Mouse (Mus musculus): ENCODE measurements around the gene Ermap. TPM values are rescaled to one million over a fixed set of nuclear protein-coding genes. Genes with fewer than 3 reads are reported as not detected.

Ermap gene
- polyA plus RNA-seq (2012; rRNA removed): 185 and 211 TPM in 2 replicates

DNA sequence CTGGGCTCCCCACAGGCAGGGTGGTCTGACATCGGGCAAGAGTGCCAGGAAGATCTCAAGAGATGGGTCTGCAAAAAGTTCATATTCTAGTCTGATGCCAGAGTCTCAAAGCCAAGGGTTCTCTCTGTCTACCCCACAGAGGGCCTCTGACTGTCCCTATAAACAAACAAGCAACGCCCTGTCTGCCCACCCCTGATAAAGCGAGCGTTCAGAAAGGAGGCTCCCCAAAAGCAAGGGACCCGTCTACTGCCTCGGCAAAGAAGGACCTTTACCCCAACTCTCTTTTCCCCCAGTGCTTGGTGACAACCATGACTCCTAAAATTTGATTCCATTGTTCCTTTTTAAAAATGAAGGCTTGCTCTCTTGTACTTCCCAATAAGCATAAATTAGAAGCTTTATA is at the start of gene Ermap:
Gene Ermap (minus strand): TSS at position 148 of the 400 bp plus-strand sequence.

DNA sequence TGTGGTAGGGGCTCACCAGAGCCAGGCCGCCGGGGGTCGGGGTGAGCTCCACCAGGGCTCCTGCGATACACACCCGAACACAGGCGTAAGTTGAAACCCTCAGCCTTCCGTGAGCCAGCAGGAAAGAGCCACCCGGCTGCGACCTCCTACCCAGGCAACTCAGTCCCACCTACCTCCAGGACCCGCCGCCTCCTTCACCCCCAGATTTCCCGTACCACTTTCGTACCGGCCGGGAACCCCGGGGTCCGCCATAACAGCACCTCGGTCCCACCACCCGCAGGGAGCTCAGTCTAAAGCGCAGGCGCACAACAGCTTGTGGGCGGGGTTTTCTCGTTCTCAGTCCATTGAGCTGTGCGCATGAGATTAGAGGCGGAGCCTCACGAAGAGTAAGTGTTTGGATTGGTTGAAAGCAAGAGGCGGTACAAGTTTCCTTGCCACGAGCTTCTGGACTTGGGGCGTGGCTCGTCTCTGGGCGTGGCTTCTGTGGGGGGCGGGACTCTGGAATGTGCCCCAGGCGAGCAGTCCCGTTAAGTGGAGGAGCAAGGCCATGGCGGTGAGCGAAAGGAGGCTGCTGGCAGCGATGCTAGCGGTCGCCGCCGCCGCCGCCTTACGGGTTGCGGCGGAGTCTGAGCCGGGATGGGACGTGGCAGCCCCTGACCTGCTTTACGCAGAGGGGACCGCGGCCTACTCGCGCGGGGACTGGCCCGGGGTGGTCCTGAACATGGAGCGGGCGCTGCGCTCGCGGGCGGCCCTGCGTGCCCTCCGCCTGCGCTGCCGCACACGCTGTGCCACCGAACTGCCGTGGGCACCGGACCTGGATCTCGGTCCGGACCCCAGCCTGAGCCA is 42.8 kb upstream of the Ermap start, which contains the start of the genes AU022252 and P3h1:
Gene AU022252 (minus strand): TSS at position 303 of the 846 bp plus-strand sequence.
Gene P3h1 (plus strand): TSS at position 506 of the 846 bp plus-strand sequence.

DNA sequence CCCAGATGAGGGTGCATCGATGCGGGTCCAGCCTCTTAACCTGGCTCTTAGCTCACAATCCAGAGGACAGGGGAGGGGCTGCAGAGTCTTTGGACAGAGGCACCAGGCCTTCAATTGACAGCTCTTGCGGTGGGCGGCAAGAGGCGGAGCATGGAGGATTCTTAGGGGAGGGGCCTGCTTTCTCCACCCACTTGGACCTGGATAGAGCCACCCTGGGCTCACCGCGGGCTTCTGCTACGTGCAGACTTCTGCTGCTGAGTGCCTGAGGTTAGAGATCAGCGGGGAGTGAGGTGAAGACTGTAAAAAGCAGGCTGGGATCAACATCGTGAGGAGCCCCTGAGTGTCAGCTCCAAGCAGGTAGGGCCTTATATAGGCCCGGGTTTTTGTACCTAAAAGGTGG is 28.4 kb upstream of the Ermap start, which contains the start of gene Tmem269:
Gene Tmem269 (minus strand): TSS at position 49 of the 400 bp plus-strand sequence.

DNA sequence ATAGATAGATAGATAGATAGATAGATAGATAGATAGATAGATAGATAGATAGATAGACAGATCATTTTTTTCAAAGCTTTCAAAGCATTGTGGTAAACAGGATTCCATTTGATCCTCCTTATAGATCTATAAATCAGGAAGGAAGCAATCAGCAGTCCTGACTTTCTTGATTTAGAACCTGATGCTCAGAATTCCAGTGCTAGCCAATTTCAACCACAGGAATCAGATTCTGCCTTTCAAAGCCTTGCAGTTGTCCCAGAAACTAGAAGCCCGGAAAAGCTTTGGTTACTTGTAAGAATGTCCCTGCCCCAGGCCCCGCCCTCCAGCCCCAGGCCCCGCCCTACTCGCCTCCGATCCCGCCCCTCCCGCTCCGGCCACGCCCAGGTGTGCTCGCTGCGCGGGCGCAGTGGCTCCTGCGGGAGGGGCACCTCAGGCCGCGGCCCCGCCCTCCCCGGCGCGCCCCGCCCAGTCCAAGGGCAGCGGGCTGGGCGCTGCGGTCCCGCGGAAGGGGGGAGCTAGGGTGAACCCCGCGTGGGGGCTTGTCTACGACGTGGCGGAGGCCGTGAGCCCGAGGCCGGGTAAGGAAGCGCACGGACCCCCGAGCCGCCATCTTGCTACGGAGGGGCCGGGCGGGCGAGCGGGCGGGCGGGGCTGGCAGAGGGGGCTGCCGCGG is 5.2 kb upstream of the Ermap start, which contains the start of gene Svbp:
Gene Svbp (plus strand): TSS at position 398 of the 673 bp plus-strand sequence.

DNA sequence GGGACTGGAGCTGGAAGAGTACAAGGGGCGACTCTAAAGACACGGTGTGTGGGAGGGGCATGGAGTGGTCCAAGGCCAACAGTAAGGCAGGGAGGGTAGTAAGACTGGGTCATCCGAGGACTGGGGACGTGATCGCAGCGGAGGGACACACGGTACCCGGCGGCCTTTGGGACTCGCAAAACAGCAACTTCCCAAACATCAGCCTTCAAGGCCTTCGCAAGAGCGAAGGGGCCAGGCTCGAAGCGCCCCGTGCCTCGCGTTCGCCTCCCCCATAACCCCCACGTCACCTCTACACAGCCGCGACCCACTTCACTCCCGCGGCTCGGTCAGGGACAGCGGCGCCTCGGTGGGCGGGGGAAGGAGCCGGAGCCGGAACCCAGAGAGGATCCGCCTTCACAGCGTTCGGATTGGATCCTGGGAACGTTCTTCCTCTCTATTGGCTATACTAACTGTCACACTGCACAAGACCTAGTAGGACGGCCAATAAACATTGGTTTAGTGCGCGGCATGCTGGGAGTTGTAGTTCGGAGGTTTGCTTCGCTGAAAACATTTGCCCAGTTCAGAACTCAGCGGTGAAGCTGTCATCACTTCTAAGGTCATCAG is 15.9 kb downstream of the Ermap start, which contains the start of gene Zfp691:
Gene Zfp691 (minus strand): TSS at position 345 of the 603 bp plus-strand sequence.

Other genes starting within 250 kb of the Ermap start
- not detected in 2 replicates for gene Lao1, start 228.4 kb downstream of the Ermap start, polyA plus RNA-seq (2012; rRNA removed)
- gene Slc2a1, start 81.3 kb downstream of the Ermap start, polyA plus RNA-seq (2012; rRNA removed): 131 and 168 TPM in 2 replicates
- 2.7 and 3.1 TPM in 2 replicates for gene Zfp691, start 15.8 kb downstream of the Ermap start, polyA plus RNA-seq (2012; rRNA removed)
- gene Svbp, start 5.3 kb upstream of the Ermap start, polyA plus RNA-seq (2012; rRNA removed): 50.0 and 58.2 TPM in 2 replicates
- not detected in 2 replicates for gene Tmem269, start 28.2 kb upstream of the Ermap start, polyA plus RNA-seq (2012; rRNA removed)
- gene AU022252, start 42.7 kb upstream of the Ermap start, polyA plus RNA-seq (2012; rRNA removed): 2.6 and 3.3 TPM in 2 replicates
- gene P3h1, start 42.9 kb upstream of the Ermap start, polyA plus RNA-seq (2012; rRNA removed): 8.4 and 9.3 TPM in 2 replicates
- gene Cldn19, start 65.4 kb upstream of the Ermap start, polyA plus RNA-seq (2012; rRNA removed): not detected in 2 replicates
- gene Ybx1, start 104.6 kb upstream of the Ermap start, polyA plus RNA-seq (2012; rRNA removed): 266 and 272 TPM in 2 replicates
- gene Ppih, start 130.5 kb upstream of the Ermap start, polyA plus RNA-seq (2012; rRNA removed): 56.8 and 62.2 TPM in 2 replicates
- gene Ccdc30, start 225.5 kb upstream of the Ermap start, polyA plus RNA-seq (2012; rRNA removed): 0.48 and 0.51 TPM in 2 replicates
- 6.7 and 7.5 TPM in 2 replicates for gene Ppcs, start 232.4 kb upstream of the Ermap start, polyA plus RNA-seq (2012; rRNA removed)
- 0.07 and 0.13 TPM in 2 replicates for gene Zmynd12, start 232.8 kb upstream of the Ermap start, polyA plus RNA-seq (2012; rRNA removed)

Measured in liver, embryonic 14 days (tissue).